Comparison of ENCODE assay signal across 8 mouse cellular contexts in genomic region chr6:53721595-53721994, GRCm38 (mm10).
DNase-seq lines count a peak whose midpoint lies in the region; ATAC-seq and TF ChIP-seq lines count a peak whose summit lies in the region.
"Had no signal": no experiment of that assay in that cellular context is flagged by ENCODE, and none has a peak within 500 bp of the region (broad histone marks: within the 10 kb centered on the region; RNA-seq: fewer than 3 reads in every experiment).

No protein-coding gene starts in this region.

- no peak; the same call in 1 of the 2 replicates for TF ChIP-seq RAD21 in MEL (IDR thresholded peaks at IDR 0.05; ENCODE audit: low read depth, low read length)

- TF ChIP-seq EP300 in MEL (IDR thresholded peaks at IDR 0.05; ENCODE audit: low read depth in 1 of 2, low read length in 2 of 2), result no peak

- TF ChIP-seq POLR2A in MEL (IDR thresholded peaks at IDR 0.05; ENCODE audit: control insufficient read depth in 1 of 2, insufficient read depth in 1 of 2, low read depth in 1 of 2, low read length in 2 of 2, poor library complexity in 1 of 2), result no peak
- no peak for TF ChIP-seq POLR2A in bone marrow, adult 2 months (IDR thresholded peaks at IDR 0.05; ENCODE audit: borderline replicate concordance, control insufficient read depth, low read depth, low read length)
- TF ChIP-seq POLR2A in embryonic fibroblast, embryonic 13.5 days (IDR thresholded peaks at IDR 0.05; ENCODE audit: low read depth, low read length), result no peak
- no peak for TF ChIP-seq POLR2A in small intestine, adult 2 months (IDR thresholded peaks at IDR 0.05; ENCODE audit: low read depth, low read length)

- ATAC-seq in heart, embryonic 12.5 days (ENCODE audit: insufficient number of reproducible peaks, low FRiP score), result 0 out of 2 replicates have a peak, but pooled peaks have one; percentile 6

- H3K9me3 ChIP-seq in MEL (replicated peaks; ENCODE audit: insufficient read depth, low read length), result no peaks in the 10 kb centered on the region
- no peaks in the 10 kb centered on the region for H3K9me3 ChIP-seq in heart, embryonic 12.5 days (replicated peaks)

- no peaks in the 10 kb centered on the region for H3K79me2 ChIP-seq in MEL (ENCODE audit: control insufficient read depth, insufficient read depth, low read length, poor library complexity)

- H3K9ac ChIP-seq in MEL (ENCODE audit: control insufficient read depth, low read depth, low read length, poor library complexity, severe bottlenecking), result no peak overlapping the region
- no peak overlapping the region for H3K9ac ChIP-seq in heart, embryonic 12.5 days

- H3K4me3 ChIP-seq in MEL (ENCODE audit: control insufficient read depth in 1 of 2, insufficient read depth in 1 of 2, low read depth in 2 of 2, low read length in 2 of 2), result no peak overlapping the region
- no peak overlapping the region for H3K4me3 ChIP-seq in bone marrow, adult 2 months (replicated peaks; ENCODE audit: control insufficient read depth, low read depth, low read length)
- H3K4me3 ChIP-seq in embryonic fibroblast, embryonic 13.5 days (ENCODE audit: insufficient read depth, low read length), result no peak overlapping the region
- H3K4me3 ChIP-seq in heart, embryonic 12.5 days, result no peak overlapping the region
- H3K4me3 ChIP-seq in small intestine, adult 2 months (ENCODE audit: low read depth, low read length), result no peak overlapping the region

- no peaks in the 10 kb centered on the region for H3K36me3 ChIP-seq in MEL (ENCODE audit: control insufficient read depth in 1 of 2, insufficient read depth in 2 of 2, low read length in 2 of 2)
- no peaks in the 10 kb centered on the region for H3K36me3 ChIP-seq in heart, embryonic 12.5 days
- H3K36me3 ChIP-seq in small intestine, adult 2 months (ENCODE audit: control insufficient read depth, insufficient read depth, low read length), result no peaks in the 10 kb centered on the region

- no peak overlapping the region for H3K4me2 ChIP-seq in heart, embryonic 12.5 days

- no peaks in the 10 kb centered on the region for H3K4me1 ChIP-seq in MEL (ENCODE audit: control insufficient read depth in 1 of 2, insufficient read depth in 2 of 2, low read length in 2 of 2)
- H3K4me1 ChIP-seq in bone marrow, adult 2 months (ENCODE audit: control insufficient read depth, insufficient read depth, low read length), result no peaks in the 10 kb centered on the region
- no peaks in the 10 kb centered on the region for H3K4me1 ChIP-seq in embryonic fibroblast, embryonic 13.5 days (ENCODE audit: control insufficient read depth, insufficient read depth, low read length)
- H3K4me1 ChIP-seq in heart, embryonic 12.5 days (replicated peaks), result peaks cover 3% of the 10 kb centered on the region; the same call in 1 of the 2 replicates
- H3K4me1 ChIP-seq in small intestine, adult 2 months (ENCODE audit: control insufficient read depth, insufficient read depth, insufficient read length, low read length), result no peaks in the 10 kb centered on the region

- WGBS in bone marrow, adult 2 months, result 14% methylated on average over 9 of the region's 9 CpGs
- WGBS in heart, embryonic 12.5 days, result 7% methylated on average over 9 of the region's 9 CpGs
- WGBS in small intestine, adult 2 months, result 10% methylated on average over 9 of the region's 9 CpGs

- peak; percentile 15 to 43 (median 25); a peak in 5 of 6 replicates for TF ChIP-seq CTCF in MEL (IDR thresholded peaks at IDR 0.05 in 2 of 3, conservative IDR thresholded peaks at IDR 0.05 in 1 of 3; ENCODE audit: control insufficient read depth in 1 of 3, insufficient read depth in 1 of 3, low read depth in 2 of 3, low read length in 3 of 3, poor library complexity in 1 of 3, severe bottlenecking in 1 of 3)
- TF ChIP-seq CTCF in bone marrow, adult 2 months (IDR thresholded peaks at IDR 0.05; ENCODE audit: control insufficient read depth, insufficient read depth, low read length), result peak; percentile 82
- TF ChIP-seq CTCF in embryonic fibroblast, embryonic 13.5 days (IDR thresholded peaks at IDR 0.05; ENCODE audit: borderline replicate concordance, insufficient read depth, low read length), result peak; percentile 89
- TF ChIP-seq CTCF in small intestine, adult 2 months (IDR thresholded peaks at IDR 0.05; ENCODE audit: extremely low read depth, insufficient read length, insufficient replicate concordance, low read depth, low read length), result peak; percentile 82

- no peak overlapping the region for H3K27ac ChIP-seq in MEL (ENCODE audit: control insufficient read depth, low read depth, low read length)
- no peak overlapping the region for H3K27ac ChIP-seq in bone marrow, adult 2 months (ENCODE audit: control insufficient read depth, insufficient read depth, low read depth, low read length, poor library complexity)
- no peak overlapping the region for H3K27ac ChIP-seq in embryonic fibroblast, embryonic 13.5 days (ENCODE audit: insufficient read depth, low read length)
- no peak overlapping the region for H3K27ac ChIP-seq in heart, embryonic 12.5 days (ENCODE audit: poor library complexity, severe bottlenecking)
- no peak overlapping the region for H3K27ac ChIP-seq in small intestine, adult 2 months (ENCODE audit: insufficient read depth, low read depth, low read length)
- H3K27ac ChIP-seq: macrophage had no signal

- DNase-seq in MEL (ENCODE audit: low read depth, low spot score), result peak; percentile 4
- peak; percentile 32 for DNase-seq in layer of hippocampus, adult 9-11 months
- DNase-seq in lung, postnatal 4 days, result peak; percentile 55 to 76

- H3K27me3 ChIP-seq in MEL (ENCODE audit: control insufficient read depth in 1 of 2, insufficient read depth in 2 of 2, low read length in 2 of 2), result no peaks in the 10 kb centered on the region
- 0 out of 2 replicates have a peak, but pooled peaks cover 12% of the 10 kb centered on the region for H3K27me3 ChIP-seq in heart, embryonic 12.5 days (replicated peaks)
- H3K27me3 ChIP-seq in small intestine, adult 2 months (ENCODE audit: control insufficient read depth, insufficient read depth, low read length), result no peaks in the 10 kb centered on the region

TF ChIP-seq in MEL, 35 proteins besides CTCF, POLR2A, EP300 and RAD21:
- TF ChIP-seq ZKSCAN1 (IDR thresholded peaks at IDR 0.05; ENCODE audit: low read depth, low read length) (no peak), SMC3 (IDR thresholded peaks at IDR 0.05; ENCODE audit: low read depth, low read length) (0 out of 2 replicates have a peak, but pooled peaks have one; percentile 10)

Comparison
In these comparisons a context has a peak if more than half of its experiments do, and no peak if none do; other contexts are left out.
1. DNase-seq: peak in every context shown above with its lines; median percentile 66 in lung, postnatal 4 days; 32 in layer of hippocampus, adult 9-11 months; 4 in MEL.
2. CTCF ChIP-seq: peak in every context shown above with its lines; median percentile 89 in embryonic fibroblast, embryonic 13.5 days; 82 in bone marrow, adult 2 months; 82 in small intestine, adult 2 months; 25 in MEL.